Mouse (Mus musculus): ENCODE measurements around the gene Ext2. TPM values are rescaled to one million over a fixed set of nuclear protein-coding genes. Genes with fewer than 3 reads are reported as not detected.

Ext2 gene
- total RNA-seq, 2 experiments from 2014 or later, result 39.6 to 41.5 TPM

DNA sequence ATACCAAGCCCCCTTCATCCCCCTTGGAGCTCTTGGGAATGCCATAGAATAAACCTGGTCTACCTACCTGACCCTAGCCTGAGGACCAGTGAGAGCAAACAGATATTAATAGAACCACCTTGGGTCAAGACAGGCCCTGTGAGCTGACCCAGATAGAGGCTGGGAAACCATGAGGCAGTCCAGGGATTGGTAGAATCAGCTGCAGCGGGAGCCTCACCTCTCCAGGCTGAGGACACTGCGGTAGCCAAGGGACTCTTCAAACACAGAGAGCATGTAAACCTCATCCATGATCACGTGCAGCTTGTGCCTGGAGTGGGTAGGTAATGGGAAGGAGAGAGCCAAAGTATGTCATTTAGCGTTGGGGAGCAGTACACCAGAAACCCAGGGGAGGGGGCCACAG is 16.6 kb upstream of the Ext2 start:
- peak overlapping the region; percentile 74 for H3K27ac ChIP-seq
- intact Hi-C loops (cut with DNase I), result no loop called here
- TF ChIP-seq CTCF (IDR thresholded peaks at IDR 0.05), result no peak
- no peak overlapping the region for H3K4me3 ChIP-seq
- DNase-seq, result peak; percentile 45

DNA sequence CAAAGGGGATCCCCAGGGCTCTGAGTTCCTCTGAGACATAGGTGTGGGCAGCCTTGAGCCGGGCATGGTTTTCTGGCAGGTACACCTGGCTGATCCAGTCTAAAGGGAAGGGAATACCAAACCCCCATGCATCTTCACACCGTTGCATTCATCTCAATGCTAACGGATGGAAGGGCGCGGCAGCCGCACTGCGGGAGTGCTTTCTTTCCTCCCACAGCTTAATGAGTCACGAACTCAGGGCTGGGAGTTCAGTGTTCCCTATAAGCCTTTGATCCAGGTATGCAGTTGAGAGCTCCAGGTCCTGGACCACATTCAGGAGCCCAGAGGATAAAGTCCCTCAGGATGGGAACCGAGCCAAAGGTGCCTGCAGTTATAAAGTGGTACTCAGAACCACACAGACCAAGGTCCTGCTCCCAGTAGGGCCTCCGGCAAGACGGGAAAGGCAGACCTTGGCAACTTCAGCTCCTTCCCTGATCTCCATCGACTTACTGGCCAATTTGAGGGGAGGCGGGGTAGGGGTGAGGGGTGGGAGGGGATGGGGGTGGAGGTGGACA is 13.9 kb upstream of the Ext2 start:
- Histone ChIP-seq H3K27ac (no peak overlapping the region), H3K4me3 (no peak overlapping the region)
- intact Hi-C loops (cut with DNase I), result no loop called here
- no peak for DNase-seq
- no peak for TF ChIP-seq CTCF (IDR thresholded peaks at IDR 0.05)

DNA sequence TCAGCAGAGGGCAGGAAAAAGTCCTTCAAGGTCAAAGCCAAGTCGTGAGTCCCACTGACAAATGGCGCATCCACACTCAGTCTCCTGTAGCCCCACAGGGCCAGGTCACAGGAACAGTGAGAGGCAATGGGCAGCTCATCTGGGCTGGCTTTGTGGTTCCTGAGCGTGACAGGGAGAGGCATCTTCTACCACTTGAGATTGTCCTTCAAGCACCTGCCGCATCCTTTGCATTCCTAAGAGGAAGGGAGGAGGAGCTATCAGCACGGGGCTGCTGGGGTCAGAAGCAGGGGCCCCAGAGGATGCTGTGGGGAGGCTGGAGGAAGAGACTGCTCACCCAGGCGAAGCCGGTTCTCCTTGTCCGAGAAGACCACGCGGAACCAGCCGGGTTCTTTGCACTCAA is 13.2 kb upstream of the Ext2 start:
- TF ChIP-seq CTCF (IDR thresholded peaks at IDR 0.05), result no peak
- intact Hi-C loops (cut with DNase I), result no loop called here
- no peak for DNase-seq
- Histone ChIP-seq H3K4me3 (no peak overlapping the region), H3K27ac (no peak overlapping the region)

DNA sequence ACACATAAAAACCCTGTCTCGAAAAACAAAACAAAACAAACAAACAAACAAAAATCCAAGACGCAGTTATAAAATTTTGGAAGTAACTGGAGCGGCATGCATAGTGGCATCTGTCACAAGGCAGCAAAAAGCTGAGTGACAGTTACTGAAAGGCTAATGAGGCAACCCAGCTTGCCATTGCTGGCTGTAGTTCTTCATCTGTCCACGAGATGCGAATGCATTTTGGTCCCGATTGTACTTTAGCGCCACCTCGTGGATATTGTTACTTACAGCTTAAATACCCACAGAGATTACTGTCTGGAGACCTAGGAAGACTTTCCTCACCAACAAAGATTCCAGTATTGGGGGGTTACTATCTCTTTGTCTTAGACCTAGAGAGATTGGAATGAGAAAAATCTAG is 1.2 kb upstream of the Ext2 start:
- no peak overlapping the region for H3K27ac ChIP-seq
- no peak overlapping the region for H3K4me3 ChIP-seq
- DNase-seq, result peak; percentile 67
- peak; percentile 97 for TF ChIP-seq CTCF (IDR thresholded peaks at IDR 0.05)
- intact Hi-C loops (cut with DNase I), result no loop called here

DNA sequence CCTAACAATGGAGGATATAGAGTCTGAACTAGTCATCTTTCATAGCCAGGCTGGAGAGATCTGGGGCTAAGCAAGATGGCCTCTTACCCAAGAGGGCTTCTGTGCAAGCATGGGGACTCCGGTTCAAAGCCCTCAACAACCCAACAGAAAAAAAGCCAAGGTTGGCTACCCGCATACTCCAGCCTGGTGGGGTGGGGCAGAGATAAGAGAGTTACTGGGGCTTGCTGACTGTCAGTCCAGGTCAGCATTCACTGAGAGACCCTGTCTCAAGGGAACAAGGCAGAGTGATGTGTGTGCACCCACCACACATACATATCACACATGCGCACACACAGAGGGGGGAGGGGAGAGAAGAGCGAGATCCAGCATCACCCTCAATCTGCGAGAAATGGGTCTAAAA is 4.6 kb downstream of the Ext2 start:
- DNase-seq, result no peak
- TF ChIP-seq CTCF (IDR thresholded peaks at IDR 0.05), result no peak
- H3K4me3 ChIP-seq, result no peak overlapping the region
- no peak overlapping the region for H3K27ac ChIP-seq
- intact Hi-C loops (cut with DNase I), result loop anchor here (10.0 kb wide), 1 partner anchor 343 kb away; no protein-coding TSS in a partner anchor

DNA sequence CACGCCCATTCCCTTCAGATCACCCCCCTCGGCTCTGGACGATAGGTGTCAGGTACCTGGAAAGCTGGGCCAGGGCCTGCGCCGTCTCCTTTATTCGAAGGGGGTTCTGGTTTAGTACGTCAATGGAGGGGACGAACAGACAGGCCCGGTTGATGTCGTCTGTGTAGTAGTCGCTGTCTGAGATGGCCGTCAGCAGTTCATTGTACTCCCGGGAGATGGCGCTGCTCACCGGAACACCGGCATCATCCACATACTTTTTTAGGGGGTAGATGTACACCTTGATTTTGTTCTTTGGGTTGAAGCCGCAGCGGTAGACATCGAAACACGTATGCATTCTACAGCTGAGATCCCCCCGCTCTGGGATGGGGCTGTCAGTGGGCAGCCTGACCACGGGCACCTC is 9.0 kb downstream of the Ext2 start:
- Histone ChIP-seq H3K4me3 (no peak overlapping the region), H3K27ac (no peak overlapping the region)
- no peak for TF ChIP-seq CTCF (IDR thresholded peaks at IDR 0.05)
- DNase-seq, result no peak
- intact Hi-C loops (cut with DNase I), result loop anchor here (10.0 kb wide), 1 partner anchor 339 kb away; no protein-coding TSS in a partner anchor

DNA sequence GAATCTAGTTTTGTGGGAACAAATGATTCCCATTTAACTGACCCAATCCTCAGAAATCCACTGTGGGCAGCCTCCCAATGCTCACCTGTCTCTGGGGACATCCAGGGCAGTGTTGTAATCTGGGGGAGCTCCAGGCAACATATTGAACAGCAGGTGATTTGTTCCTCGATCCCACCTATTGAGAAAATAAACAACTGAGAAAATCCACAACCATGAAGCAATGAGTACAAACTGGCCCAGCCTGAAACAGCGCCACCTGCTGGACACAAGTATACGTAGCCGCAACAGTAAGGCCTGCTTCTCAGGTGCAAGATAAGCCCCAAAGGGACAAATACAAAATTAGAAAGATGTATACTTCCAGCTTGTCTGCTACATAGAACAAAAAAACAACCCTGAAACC is 10.6 kb downstream of the Ext2 start:
- peak overlapping the region; percentile 80 for H3K27ac ChIP-seq
- intact Hi-C loops (cut with DNase I), result loop anchor here (10.0 kb wide), 1 partner anchor 337 kb away; no protein-coding TSS in a partner anchor
- TF ChIP-seq CTCF (IDR thresholded peaks at IDR 0.05), result peak; percentile 94
- no peak overlapping the region for H3K4me3 ChIP-seq
- peak; percentile 70 for DNase-seq

DNA sequence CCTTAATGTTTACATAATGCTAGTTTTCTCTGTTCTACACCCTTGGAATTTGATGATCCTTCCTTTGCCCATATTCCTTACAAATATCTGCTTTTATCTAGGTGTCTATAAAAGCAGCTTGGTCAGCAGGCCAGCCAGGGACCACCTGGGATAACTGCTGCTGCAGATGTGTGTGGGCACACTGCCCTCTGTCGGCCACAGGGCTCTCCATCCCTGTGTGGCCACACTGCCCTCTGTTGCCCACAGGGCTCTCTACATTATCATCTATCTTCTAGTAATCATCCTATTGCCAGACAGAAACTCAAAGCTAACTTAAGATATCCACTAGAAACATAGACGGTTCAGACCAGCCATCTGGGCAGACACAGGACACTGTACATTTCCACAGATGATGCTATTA is 12.4 kb downstream of the Ext2 start:
- peak; percentile 100; the same call in 1 of the 2 replicates for TF ChIP-seq CTCF (IDR thresholded peaks at IDR 0.05)
- intact Hi-C loops (cut with DNase I), result loop anchor here (10.0 kb wide), 1 partner anchor 335 kb away; no protein-coding TSS in a partner anchor
- peak; percentile 77 for DNase-seq
- Histone ChIP-seq H3K4me3 (no peak overlapping the region), H3K27ac (peak overlapping the region; percentile 80)

DNA sequence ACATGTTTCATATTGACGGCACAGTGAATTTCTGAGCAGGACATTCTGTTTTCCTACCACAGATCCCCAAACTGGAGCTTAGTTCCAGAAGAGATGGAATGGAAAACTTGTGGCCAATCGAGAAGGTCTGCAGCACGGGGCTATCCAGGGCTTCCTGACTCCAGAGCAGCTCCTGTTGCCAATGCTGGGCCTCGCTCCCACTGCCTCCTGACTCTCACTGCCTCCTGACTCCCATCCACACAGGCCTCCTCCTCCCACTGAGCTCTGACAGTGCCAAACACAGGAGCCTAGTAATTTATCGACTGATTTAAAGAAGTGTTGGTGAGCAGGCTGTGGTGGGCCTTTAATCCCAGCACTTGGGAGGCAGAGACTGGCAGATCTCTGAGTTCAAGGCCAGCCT is 14.3 kb downstream of the Ext2 start:
- intact Hi-C loops (cut with DNase I), result no loop called here
- H3K4me3 ChIP-seq, result no peak overlapping the region
- peak; percentile 66 for DNase-seq
- peak overlapping the region; percentile 31; the same call in 1 of the 2 replicates for H3K27ac ChIP-seq
- TF ChIP-seq CTCF (IDR thresholded peaks at IDR 0.05), result no peak

DNA sequence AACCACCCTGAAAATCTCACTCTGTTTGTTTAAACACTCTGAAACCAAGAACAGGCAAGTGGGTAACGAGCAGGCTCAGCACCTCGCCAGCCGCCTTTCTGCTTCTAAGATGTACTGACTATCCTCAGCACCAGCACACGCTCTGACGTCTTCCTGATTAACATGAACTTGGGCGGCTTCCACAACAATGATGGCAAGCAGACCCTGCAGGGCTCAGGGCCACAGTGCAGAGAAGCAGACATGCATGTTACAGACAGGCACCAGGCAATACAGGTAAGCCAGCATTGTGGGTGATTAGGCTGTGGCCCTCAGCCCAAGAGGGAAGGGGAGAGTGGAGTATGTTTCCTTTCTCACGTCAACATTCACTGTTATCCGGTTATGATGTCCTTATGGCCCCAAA is 14.9 kb downstream of the Ext2 start:
- peak overlapping the region; percentile 66; the same call in 1 of the 2 replicates for H3K27ac ChIP-seq
- TF ChIP-seq CTCF (IDR thresholded peaks at IDR 0.05), result no peak
- DNase-seq, result no peak
- intact Hi-C loops (cut with DNase I), result no loop called here
- no peak overlapping the region for H3K4me3 ChIP-seq

DNA sequence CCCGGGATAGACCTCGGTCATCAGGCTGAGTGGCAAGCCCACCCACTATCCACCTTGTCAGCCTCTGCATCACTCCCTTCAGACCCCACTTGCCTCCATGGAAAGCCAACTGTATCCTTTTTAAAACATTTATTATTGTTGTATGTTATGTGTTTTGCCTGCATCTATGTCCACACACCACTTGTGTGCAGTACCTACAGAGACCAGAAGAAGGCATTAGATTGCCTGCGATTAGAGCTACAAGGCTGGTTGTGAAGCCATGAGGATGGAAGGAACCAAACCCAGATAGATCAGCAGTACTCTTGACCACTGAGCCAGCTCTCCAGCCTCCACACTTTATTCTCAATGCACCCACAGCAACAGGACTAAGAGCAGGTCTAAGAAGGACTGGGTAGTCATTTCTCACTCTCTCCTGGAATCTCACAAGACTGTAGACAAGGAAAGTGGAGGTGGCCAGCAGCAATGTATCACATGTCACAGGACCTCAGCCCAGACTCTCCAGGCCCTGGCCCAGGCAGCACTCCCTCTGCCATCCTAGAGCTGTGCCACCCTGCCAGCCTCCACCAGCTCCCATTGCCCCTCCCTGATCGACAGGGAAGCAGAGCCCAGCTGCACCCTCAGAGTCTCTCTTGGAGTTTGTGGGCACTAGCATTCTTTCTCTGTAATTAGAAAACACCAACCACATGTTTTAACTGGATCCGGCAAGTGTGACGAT is 15.7 kb downstream of the Ext2 start:
- intact Hi-C loops (cut with DNase I), result no loop called here
- H3K4me3 ChIP-seq, result no peak overlapping the region
- peak; percentile 84 for DNase-seq
- peak overlapping the region; percentile 66 for H3K27ac ChIP-seq
- peak; percentile 38 for TF ChIP-seq CTCF (IDR thresholded peaks at IDR 0.05)

DNA sequence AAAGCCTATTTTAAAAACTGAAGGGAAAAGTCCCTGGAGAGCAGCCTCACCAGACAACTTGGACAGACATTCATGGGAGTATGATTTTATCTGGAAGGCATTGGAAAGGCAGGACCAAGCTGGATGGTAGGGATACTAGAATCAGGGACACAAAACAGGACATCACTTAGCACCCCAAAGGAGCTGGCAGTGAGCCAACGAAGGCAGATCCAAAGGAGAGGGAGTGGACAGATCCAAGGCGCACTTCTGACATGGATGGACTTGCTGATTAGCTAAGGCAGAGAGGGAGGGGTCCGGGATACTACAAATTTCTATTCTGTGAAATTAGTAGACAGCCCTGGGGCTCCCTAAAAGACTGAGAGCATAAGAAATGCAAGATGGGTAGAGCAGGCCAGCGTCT is 16.8 kb downstream of the Ext2 start:
- intact Hi-C loops (cut with DNase I), result no loop called here
- TF ChIP-seq CTCF (IDR thresholded peaks at IDR 0.05), result no peak

DNA sequence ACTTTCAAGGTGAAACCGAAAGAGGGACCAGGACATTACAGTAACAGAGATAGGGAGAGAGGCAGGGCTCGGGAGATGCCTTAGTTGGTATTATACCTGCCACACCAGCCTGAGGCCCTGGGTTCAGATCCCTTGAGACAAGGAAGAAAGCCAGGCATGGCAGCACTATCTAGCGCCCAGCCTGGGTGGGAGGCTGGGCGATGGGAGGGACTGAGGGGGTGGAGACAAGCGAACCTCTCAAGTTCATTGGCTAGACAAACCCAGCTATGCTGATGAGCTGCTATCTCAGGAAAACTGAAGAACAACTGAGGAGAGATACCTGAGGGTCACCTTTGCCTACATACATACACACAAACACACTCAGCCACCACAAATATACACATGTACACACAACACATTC is 17.3 kb downstream of the Ext2 start:
- intact Hi-C loops (cut with DNase I), result no loop called here
- no peak overlapping the region for H3K27ac ChIP-seq
- no peak for TF ChIP-seq CTCF (IDR thresholded peaks at IDR 0.05)
- DNase-seq, result peak; percentile 14
- no peak overlapping the region for H3K4me3 ChIP-seq

More for the DNA sequence above, 16.8 kb downstream of the Ext2 start:
- DNase-seq, result peak; percentile 28
- Histone ChIP-seq H3K27ac (no peak overlapping the region), H3K4me3 (no peak overlapping the region)

All from gastrocnemius, adult 2 months (tissue).